Mouse (Mus musculus) neural tube, embryonic 14.5 days (tissue): ENCODE data around the gene Sgpp2. TPM values are rescaled to one million over a fixed set of nuclear protein-coding genes. Genes with fewer than 3 reads are reported as not detected.

ENCODE experiments used
- ATAC-seq: fragments of 200-750 bp; cut with Nextera tagmentation; 2 replicates; pipeline ENCODE4 v1.8.0; 2017; ENCODE audit warnings: low read depth, mild to moderate bottlenecking, moderate TSS enrichment, moderate library complexity
- H3K27ac ChIP-seq: fragments of 300-500 bp; sonication (generic); 2 replicates; pipeline ENCODE4 v1.5.1; 2014; ENCODE audit warnings: low read depth, mild to moderate bottlenecking, control low read depth, low read length, moderate library complexity, mixed read lengths
- H3K27me3 ChIP-seq: fragments of 300-500 bp; sonication (generic); 2 replicates; pipeline ENCODE4 v1.6.1; 2014; ENCODE audit warnings: low read length; ENCODE audit not compliant: control insufficient read depth, insufficient read depth
- H3K36me3 ChIP-seq: fragments of 300-500 bp; sonication (generic); 2 replicates; pipeline ENCODE4 v1.6.1; 2014; ENCODE audit warnings: low read length, mixed read lengths; ENCODE audit not compliant: control insufficient read depth, insufficient read depth
- H3K4me1 ChIP-seq: fragments of 300-500 bp; sonication (generic); 2 replicates; pipeline ENCODE4 v1.6.1; 2014; ENCODE audit warnings: low read length; ENCODE audit not compliant: control insufficient read depth, insufficient read depth
- H3K4me2 ChIP-seq: fragments of 300-500 bp; sonication (generic); 2 replicates; pipeline ENCODE4 v1.6.1; 2014; ENCODE audit warnings: mild to moderate bottlenecking, low read depth, low read length, control low read depth
- H3K4me3 ChIP-seq: fragments of 300-500 bp; sonication (generic); 2 replicates; pipeline ENCODE4 v1.5.1; 2014; ENCODE audit warnings: low read depth, low read length, control low read depth, mixed read lengths
- H3K9ac ChIP-seq: fragments of 300-500 bp; sonication (generic); replicated peaks from 2 replicates; pipeline ENCODE4 v1.6.1; 2014; ENCODE audit warnings: low read depth, mild to moderate bottlenecking, control low read depth, low read length, mixed read lengths
- H3K9me3 ChIP-seq: fragments of 300-500 bp; sonication (generic); 2 replicates; pipeline ENCODE4 v1.6.1; 2016; ENCODE audit warnings: low read length; ENCODE audit not compliant: control insufficient read depth
- WGBS: fragments of 180-500 bp; shearing (Covaris S2); extraction: QIAGEN DNeasy Blood & Tissue Kit; methylation state at CpG from one replicate; pipeline ENCODE4 v1.1.7; 2014; 5-methylcytosine and 5-hydroxymethylcytosine counted together
- polyA plus RNA-seq: library from polyadenylated mRNA; unstranded; fragments of >200 nt; fragmentation: Nextera tagmentation; extraction: Ambion mirVana; gene quantifications from 2 replicates; pipeline ENCODE4 v1.2.1, GENCODE M21; 2014

Gene Sgpp2
- polyA plus RNA-seq, 1 experiment from 2014 or later = 1.6 TPM

- no peaks in the 10 kb centered on the region for H3K4me1 ChIP-seq
- no peak overlapping the region for H3K9ac ChIP-seq
- no peak for ATAC-seq
- no peak overlapping the region for H3K4me3 ChIP-seq
- peaks cover 7% of the 10 kb centered on the region for H3K36me3 ChIP-seq
- whole genome bisulfite sequencing = 92% methylated on average over 8 of the region's 8 CpGs
- H3K9me3 ChIP-seq = no peaks in the 10 kb centered on the region
- H3K27ac ChIP-seq = no peak overlapping the region
- no peaks in the 10 kb centered on the region for H3K27me3 ChIP-seq
- H3K4me2 ChIP-seq = no peak overlapping the region
These were observed 130.6 kb downstream of the Sgpp2 start for GRCm38 (mm10) chr1:78440716-78441115.

DNA sequence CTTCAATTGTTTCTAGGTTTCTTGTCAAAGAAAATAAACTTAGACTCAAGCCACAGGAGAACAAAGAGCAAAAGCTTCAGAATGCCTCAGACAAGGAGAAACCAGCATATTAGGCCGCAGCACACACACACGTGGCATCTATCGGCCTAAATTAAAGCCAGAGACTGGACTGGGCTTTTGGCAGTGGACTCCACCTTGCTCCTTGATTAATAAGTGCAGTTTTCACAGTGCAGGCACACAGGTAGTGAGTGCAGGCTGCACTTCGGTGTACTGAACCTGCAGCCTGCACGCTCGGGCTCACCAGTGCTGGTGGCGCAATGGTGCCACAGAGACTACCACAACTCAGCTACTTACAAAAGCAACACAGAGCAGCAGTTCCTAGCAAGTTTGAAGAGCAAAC lies 132.9 kb downstream of the Sgpp2 start:
- peaks cover 7% of the 10 kb centered on the region for H3K36me3 ChIP-seq
- no peak overlapping the region for H3K4me3 ChIP-seq
- H3K9ac ChIP-seq = no peak overlapping the region
- ATAC-seq = no peak
- H3K27ac ChIP-seq = no peak overlapping the region
- H3K27me3 ChIP-seq = no peaks in the 10 kb centered on the region
- no peaks in the 10 kb centered on the region for H3K4me1 ChIP-seq
- H3K9me3 ChIP-seq = no peaks in the 10 kb centered on the region
- WGBS = 93% methylated on average over 7 of the region's 7 CpGs
- H3K4me2 ChIP-seq = no peak overlapping the region

GRCm38 (mm10) chr1:78446232-78446631 lies 136.1 kb downstream of the Sgpp2 start:
- peaks cover 7% of the 10 kb centered on the region for H3K36me3 ChIP-seq
- ATAC-seq = no peak
- no peak overlapping the region for H3K4me3 ChIP-seq
- H3K4me2 ChIP-seq = no peak overlapping the region
- H3K27ac ChIP-seq = no peak overlapping the region
- no peaks in the 10 kb centered on the region for H3K4me1 ChIP-seq
- H3K9me3 ChIP-seq = no peaks in the 10 kb centered on the region
- H3K9ac ChIP-seq = no peak overlapping the region
- no peaks in the 10 kb centered on the region for H3K27me3 ChIP-seq
- 91% methylated on average over 8 of the region's 8 CpGs for WGBS

GRCm38 (mm10) chr1:78446742-78447141 lies 136.6 kb downstream of the Sgpp2 start:
- H3K9me3 ChIP-seq = no peaks in the 10 kb centered on the region
- no peaks in the 10 kb centered on the region for H3K4me1 ChIP-seq
- peaks cover 7% of the 10 kb centered on the region for H3K36me3 ChIP-seq
- H3K27me3 ChIP-seq = no peaks in the 10 kb centered on the region
- H3K4me2 ChIP-seq = no peak overlapping the region
- H3K27ac ChIP-seq = no peak overlapping the region
- no peak overlapping the region for H3K4me3 ChIP-seq
- no peak for ATAC-seq
- no peak overlapping the region for H3K9ac ChIP-seq
- 95% methylated on average over 6 of the region's 6 CpGs for WGBS

- 63% methylated on average over 1 of the region's 1 CpGs for WGBS
- no peaks in the 10 kb centered on the region for H3K9me3 ChIP-seq
- peaks cover 7% of the 10 kb centered on the region for H3K36me3 ChIP-seq
- no peaks in the 10 kb centered on the region for H3K27me3 ChIP-seq
- no peak for ATAC-seq
- no peak overlapping the region for H3K9ac ChIP-seq
- H3K4me2 ChIP-seq = no peak overlapping the region
- no peak overlapping the region for H3K4me3 ChIP-seq
- no peaks in the 10 kb centered on the region for H3K4me1 ChIP-seq
- no peak overlapping the region for H3K27ac ChIP-seq
These were observed 137.9 kb downstream of the Sgpp2 start for GRCm38 (mm10) chr1:78448091-78448490.

- Histone ChIP-seq H3K4me1 (no peaks in the 10 kb centered on the region), H3K9me3 (no peaks in the 10 kb centered on the region), H3K9ac (no peak overlapping the region), H3K27ac (no peak overlapping the region), H3K4me3 (no peak overlapping the region), H3K36me3 (0 out of 2 replicates have a peak, but pooled peaks cover 2% of the 10 kb centered on the region), H3K4me2 (no peak overlapping the region), H3K27me3 (no peaks in the 10 kb centered on the region)
- no peak for ATAC-seq
- WGBS = 59% methylated on average over 12 of the region's 12 CpGs
These were observed 141.1 kb downstream of the Sgpp2 start for GRCm38 (mm10) chr1:78451070-78451854.

DNA sequence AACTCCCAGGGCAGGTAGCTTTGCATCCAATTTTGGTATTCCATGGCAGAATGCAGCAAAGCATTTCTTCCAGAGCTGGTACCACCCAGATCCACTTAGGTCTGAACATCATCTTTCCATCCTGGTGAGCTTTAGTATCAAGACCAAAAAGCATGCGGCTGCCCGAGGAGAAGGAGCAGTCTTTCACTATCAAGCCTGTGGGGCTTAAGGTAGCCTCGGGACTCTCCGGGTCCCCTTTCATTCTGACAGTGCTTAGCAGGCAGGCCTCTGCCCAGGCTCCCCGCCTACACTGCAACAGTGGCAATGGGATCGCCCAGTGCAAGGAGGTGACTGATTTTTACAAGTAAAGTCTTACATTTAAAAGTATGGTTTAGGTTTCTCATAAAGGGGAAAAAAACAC lies 142.4 kb downstream of the Sgpp2 start:
- Histone ChIP-seq H3K4me2 (no peak overlapping the region), H3K27me3 (no peaks in the 10 kb centered on the region), H3K4me3 (no peak overlapping the region), H3K9me3 (no peaks in the 10 kb centered on the region), H3K9ac (no peak overlapping the region), H3K27ac (no peak overlapping the region), H3K4me1 (no peaks in the 10 kb centered on the region), H3K36me3 (peaks cover 5% of the 10 kb centered on the region; the same call in 1 of the 2 replicates)
- no peak for ATAC-seq
- WGBS = 92% methylated on average over 6 of the region's 6 CpGs

- no peak overlapping the region for H3K27ac ChIP-seq
- ATAC-seq = no peak
- H3K9me3 ChIP-seq = no peaks in the 10 kb centered on the region
- H3K27me3 ChIP-seq = no peaks in the 10 kb centered on the region
- H3K4me1 ChIP-seq = no peaks in the 10 kb centered on the region
- WGBS = 94% methylated on average over 8 of the region's 8 CpGs
- H3K36me3 ChIP-seq = peaks cover 9% of the 10 kb centered on the region; the same call in 1 of the 2 replicates
- H3K9ac ChIP-seq = no peak overlapping the region
- no peak overlapping the region for H3K4me3 ChIP-seq
- H3K4me2 ChIP-seq = no peak overlapping the region
These were observed 143.7 kb downstream of the Sgpp2 start for GRCm38 (mm10) chr1:78453886-78454285.

DNA sequence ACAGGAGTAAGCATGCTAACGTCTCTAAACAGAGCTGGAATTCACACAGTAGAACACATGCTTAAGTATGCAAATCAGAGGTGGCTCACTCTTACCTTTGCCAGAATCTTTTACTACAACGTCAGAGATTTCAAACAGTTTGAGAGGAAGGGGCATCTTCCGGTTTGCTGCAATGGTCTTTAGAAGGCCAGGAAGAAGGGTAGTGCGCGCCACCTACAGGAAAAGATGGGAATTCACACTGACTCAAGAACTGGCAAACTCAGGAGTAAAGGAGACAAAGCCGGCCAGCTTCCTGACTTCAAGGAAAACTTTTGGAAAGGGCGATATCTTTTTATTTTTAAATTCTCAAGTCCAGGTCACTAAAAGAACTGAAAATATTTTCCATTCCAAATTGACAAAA lies 144.5 kb downstream of the Sgpp2 start:
- no peak for ATAC-seq
- no peak overlapping the region for H3K4me2 ChIP-seq
- WGBS = 28% methylated on average over 7 of the region's 7 CpGs
- H3K27ac ChIP-seq = no peak overlapping the region
- no peaks in the 10 kb centered on the region for H3K4me1 ChIP-seq
- H3K36me3 ChIP-seq = peaks cover 9% of the 10 kb centered on the region; the same call in 1 of the 2 replicates
- no peaks in the 10 kb centered on the region for H3K9me3 ChIP-seq
- no peak overlapping the region for H3K9ac ChIP-seq
- H3K27me3 ChIP-seq = no peaks in the 10 kb centered on the region
- H3K4me3 ChIP-seq = no peak overlapping the region
